Mouse (Mus musculus) C2C12 (cell line): Measurements from ENCODE around the gene Hap1.

Experiments used
- CTCF ChIP-seq: IDR thresholded peaks from one replicate; pipeline ENCODE4 v1.5.1; 2011; ENCODE audit not compliant: control insufficient read depth, insufficient read depth, insufficient read length
- MYOD1 ChIP-seq: IDR thresholded peaks from one replicate; pipeline ENCODE4 v1.6.1; 2011; ENCODE audit warnings: low read depth; ENCODE audit not compliant: control insufficient read depth, insufficient read length

DNA sequence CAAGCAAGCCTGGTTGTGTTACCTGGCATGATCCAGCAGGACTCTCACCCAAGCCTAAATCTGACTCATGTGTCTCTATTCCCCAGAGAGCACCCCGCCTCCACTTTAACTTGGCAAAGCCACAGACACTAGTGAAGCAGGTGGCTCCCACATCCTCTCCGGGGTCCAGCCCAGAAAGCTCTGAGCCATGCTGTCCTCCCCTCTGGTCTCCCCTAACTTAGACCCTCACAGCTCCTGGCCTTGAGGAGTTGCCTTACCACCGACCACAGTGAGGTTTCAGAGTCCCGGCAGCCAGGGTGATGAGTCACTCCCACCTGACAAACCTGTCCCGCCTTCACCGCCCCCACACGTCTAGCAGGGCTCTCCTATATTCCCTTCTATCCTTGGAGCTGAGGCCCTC is 37.8 kb upstream of the Hap1 start:
- TF ChIP-seq CTCF (no peak), MYOD1 (peak; percentile 48)
